Mouse (Mus musculus) kidney, embryonic 16.5 days (tissue): Measurements from ENCODE around the gene Trpc1. TPM values are rescaled to one million over a fixed set of nuclear protein-coding genes. Genes with fewer than 3 reads are reported as not detected.

ENCODE experiments used
- ATAC-seq: fragments of 200-750 bp; cut with Nextera tagmentation; 2 replicates; pipeline ENCODE4 v1.8.0; 2017; ENCODE audit warnings: moderate TSS enrichment; ENCODE audit not compliant: low FRiP score, low TSS enrichment
- H3K27ac ChIP-seq: fragments of 300-500 bp; sonication (generic); 2 replicates; pipeline ENCODE4 v1.5.1; 2014; ENCODE audit warnings: low read length
- H3K27me3 ChIP-seq: fragments of 300-500 bp; sonication (generic); 2 replicates; pipeline ENCODE4 v1.6.1; 2014; ENCODE audit warnings: low read length, control low read depth, mixed read lengths; ENCODE audit not compliant: insufficient read depth
- H3K36me3 ChIP-seq: fragments of 300-500 bp; sonication (generic); 2 replicates; pipeline ENCODE4 v1.6.1; 2014; ENCODE audit warnings: low read length, control low read depth, mixed read lengths; ENCODE audit not compliant: insufficient read depth
- H3K4me1 ChIP-seq: fragments of 300-500 bp; sonication (generic); 2 replicates; pipeline ENCODE4 v1.6.1; 2014; ENCODE audit warnings: low read length, control low read depth, mixed read lengths; ENCODE audit not compliant: insufficient read depth
- H3K4me2 ChIP-seq: fragments of 300-500 bp; sonication (generic); replicated peaks from 2 replicates; pipeline ENCODE4 v1.6.1; 2014; ENCODE audit warnings: low read depth, low read length
- H3K4me3 ChIP-seq: fragments of 300-500 bp; sonication (generic); 2 replicates; pipeline ENCODE4 v1.5.1; 2014; ENCODE audit warnings: mild to moderate bottlenecking, low read length
- H3K9ac ChIP-seq: fragments of 300-500 bp; sonication (generic); replicated peaks from 2 replicates; pipeline ENCODE4 v1.6.1; 2014; ENCODE audit warnings: low read length
- H3K9me3 ChIP-seq: fragments of 300-500 bp; sonication (generic); 2 replicates; pipeline ENCODE4 v1.6.1; 2016; ENCODE audit warnings: low read length, control low read depth
- WGBS: fragments of 180-500 bp; shearing (Covaris S2); extraction: QIAGEN DNeasy Blood & Tissue Kit; methylation state at CpG from one replicate; pipeline ENCODE4 v1.1.7; 2014; 5-methylcytosine and 5-hydroxymethylcytosine counted together
- polyA plus RNA-seq: library from polyadenylated mRNA; unstranded; fragments of >200 nt; fragmentation: Nextera tagmentation; extraction: Ambion mirVana; gene quantifications from 2 replicates; pipeline ENCODE4 v1.2.1, GENCODE M21; 2015

The Trpc1 gene
- polyA plus RNA-seq, 1 experiment from 2014 or later = 3.3 TPM

- Histone ChIP-seq H3K4me1 (no peaks in the 10 kb centered on the region), H3K4me2 (no peak overlapping the region), H3K27ac (no peak overlapping the region), H3K9me3 (no peaks in the 10 kb centered on the region), H3K9ac (no peak overlapping the region), H3K4me3 (no peak overlapping the region), H3K27me3 (no peaks in the 10 kb centered on the region; the same call in 1 of the 2 replicates), H3K36me3 (no peaks in the 10 kb centered on the region)
- ATAC-seq = no peak
- WGBS = 81% methylated on average over 2 of the region's 2 CpGs
Observed at GRCm38 (mm10) chr9:95657941-95658340, 92.2 kb downstream of the Trpc1 start.

Other genes with a start within 250 kb of the Trpc1 start
- 100 and 134 TPM in 2 replicates for gene U2surp, start 238.4 kb downstream of the Trpc1 start, polyA plus RNA-seq
- gene Paqr9, start 190.7 kb downstream of the Trpc1 start, polyA plus RNA-seq = 0.81 and 1.00 TPM in 2 replicates
- gene Pcolce2, start 112.8 kb downstream of the Trpc1 start, polyA plus RNA-seq = 1.00 and 1.3 TPM in 2 replicates
- 22.0 and 23.4 TPM in 2 replicates for gene Pls1, start 94.9 kb upstream of the Trpc1 start, polyA plus RNA-seq
- 12.9 and 15.2 TPM in 2 replicates for gene Atr, start 107.2 kb upstream of the Trpc1 start, polyA plus RNA-seq
- gene Xrn1, start 204.4 kb upstream of the Trpc1 start, polyA plus RNA-seq = 12.1 and 14.3 TPM in 2 replicates